Mouse (Mus musculus) lung, adult 2 months (tissue): ENCODE results near the gene 4930518I15Rik.
"Not testable (repeated sequence)": the region's sequence is repeated elsewhere in the genome, so short reads cannot be mapped to it uniquely, and the experiment has no call there.

ENCODE experiments used
- CTCF ChIP-seq: fragments of 200-500 bp; IDR thresholded peaks from 2 replicates; pipeline ENCODE4 v1.5.1; 2011; ENCODE audit warnings: mild to moderate bottlenecking, low read length, control low read depth; ENCODE audit not compliant: insufficient read depth
- POLR2A ChIP-seq: fragments of 200-500 bp; IDR thresholded peaks from 2 replicates; pipeline ENCODE4 v1.6.1; 2011; ENCODE audit warnings: low read depth, mild to moderate bottlenecking, control low read depth, low read length, borderline replicate concordance; ENCODE audit errors: extremely low read depth

DNA sequence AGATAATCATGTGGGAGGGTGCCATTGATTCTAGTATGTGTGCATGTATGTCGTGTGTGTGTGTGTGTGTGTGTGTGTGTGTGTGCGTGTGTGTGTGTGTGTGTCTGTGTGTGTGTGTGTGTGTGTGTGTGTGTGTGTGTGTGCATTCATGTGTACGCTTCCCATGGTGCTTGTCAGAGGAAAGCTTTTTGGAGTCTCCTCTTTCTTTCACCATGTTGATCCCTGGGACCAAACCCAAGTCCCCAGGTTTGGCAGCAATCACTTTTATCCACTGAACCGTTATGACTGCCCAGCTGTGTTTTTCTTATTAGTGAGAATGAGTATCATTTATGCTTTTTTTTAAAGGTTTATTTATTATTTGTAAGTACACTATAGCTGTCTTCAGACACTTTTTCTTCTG, 44.7 kb upstream of the 4930518I15Rik start:
- TF ChIP-seq CTCF, POLR2A: not testable (repeated sequence)
